Mouse (Mus musculus) heart, embryonic 13.5 days (tissue): ENCODE data around the gene Arhgef3. TPM values are rescaled to one million over a fixed set of nuclear protein-coding genes. Genes with fewer than 3 reads are reported as not detected.
"Not testable (repeated sequence)": the region's sequence is repeated elsewhere in the genome, so short reads cannot be mapped to it uniquely, and the experiment has no call there.

ENCODE experiments used
- ATAC-seq: fragments of 200-750 bp; cut with Nextera tagmentation; 2 replicates; pipeline ENCODE4 v1.8.0; 2017; ENCODE audit warnings: moderate TSS enrichment; ENCODE audit not compliant: insufficient number of reproducible peaks, low FRiP score, low TSS enrichment; ENCODE audit errors: extremely low read depth
- H3K27ac ChIP-seq: fragments of 300-500 bp; sonication (generic); replicated peaks from 2 replicates; pipeline ENCODE4 v1.5.1; 2015; ENCODE audit warnings: moderate library complexity, mild to moderate bottlenecking, inconsistent platforms
- H3K27me3 ChIP-seq: fragments of 300-500 bp; sonication (generic); replicated peaks from 2 replicates; pipeline ENCODE4 v1.6.1; 2015; ENCODE audit warnings: mild to moderate bottlenecking, inconsistent platforms
- H3K36me3 ChIP-seq: fragments of 300-500 bp; sonication (generic); 2 replicates; pipeline ENCODE4 v1.6.1; 2015; ENCODE audit warnings: mild to moderate bottlenecking, inconsistent platforms
- H3K4me1 ChIP-seq: fragments of 300-500 bp; sonication (generic); 2 replicates; pipeline ENCODE4 v1.6.1; 2015; ENCODE audit warnings: inconsistent platforms
- H3K4me2 ChIP-seq: fragments of 300-500 bp; sonication (generic); 2 replicates; pipeline ENCODE4 v1.6.1; 2015; ENCODE audit warnings: inconsistent platforms, mild to moderate bottlenecking, moderate library complexity
- H3K4me3 ChIP-seq: fragments of 300-500 bp; sonication (generic); 2 replicates; pipeline ENCODE4 v1.5.1; 2015; ENCODE audit warnings: moderate library complexity, mild to moderate bottlenecking, inconsistent platforms
- H3K9ac ChIP-seq: fragments of 300-500 bp; sonication (generic); 2 replicates; pipeline ENCODE4 v1.6.1; 2015; ENCODE audit warnings: inconsistent platforms, mild to moderate bottlenecking, moderate library complexity
- H3K9me3 ChIP-seq: fragments of 300-500 bp; sonication (generic); 2 replicates; pipeline ENCODE4 v1.6.1; 2016; ENCODE audit warnings: inconsistent platforms
- WGBS: fragments of 180-500 bp; shearing (Covaris S2); methylation state at CpG from one replicate; pipeline ENCODE4 v1.1.7; 2015; ENCODE audit warnings: mixed read lengths; 5-methylcytosine and 5-hydroxymethylcytosine counted together
- polyA plus RNA-seq: library from polyadenylated mRNA; unstranded; fragments of >200 nt; fragmentation: Nextera tagmentation; extraction: Ambion mirVana; gene quantifications from 2 replicates; pipeline ENCODE4 v1.2.1, GENCODE M21; 2015

The Arhgef3 gene
- polyA plus RNA-seq, 1 experiment from 2014 or later = 13.2 TPM

- Histone ChIP-seq H3K27ac (no peak overlapping the region), H3K27me3 (no peaks in the 10 kb centered on the region), H3K9me3 (no peaks in the 10 kb centered on the region), H3K4me3 (no peak overlapping the region), H3K36me3 (no peaks in the 10 kb centered on the region), H3K9ac (no peak overlapping the region), H3K4me1 (no peaks in the 10 kb centered on the region), H3K4me2 (no peak overlapping the region)
- ATAC-seq = no peak
- 88% methylated on average over 5 of the region's 5 CpGs for WGBS
Measured at GRCm38 (mm10) chr14:27198490-27199089, 83.9 kb downstream of the Arhgef3 start.

- Histone ChIP-seq H3K27me3 (no peaks in the 10 kb centered on the region), H3K4me2 (no peak overlapping the region), H3K9ac (no peak overlapping the region), H3K27ac (no peak overlapping the region), H3K4me1 (no peaks in the 10 kb centered on the region), H3K4me3 (no peak overlapping the region), H3K9me3 (no peaks in the 10 kb centered on the region), H3K36me3 (no peaks in the 10 kb centered on the region)
- ATAC-seq = no peak
- WGBS = 68% methylated on average over 3 of the region's 3 CpGs
Measured at GRCm38 (mm10) chr14:27199119-27199518, 84.4 kb downstream of the Arhgef3 start.

- no peaks in the 10 kb centered on the region for H3K9me3 ChIP-seq
- no peaks in the 10 kb centered on the region for H3K4me1 ChIP-seq
- H3K27ac ChIP-seq = no peak overlapping the region
- H3K4me3 ChIP-seq = no peak overlapping the region
- H3K9ac ChIP-seq = no peak overlapping the region
- 87% methylated on average over 11 of the region's 11 CpGs for WGBS
- H3K27me3 ChIP-seq = no peaks in the 10 kb centered on the region
- ATAC-seq = no peak
- no peak overlapping the region for H3K4me2 ChIP-seq
- no peaks in the 10 kb centered on the region for H3K36me3 ChIP-seq
Measured at GRCm38 (mm10) chr14:27199870-27200269, 85.2 kb downstream of the Arhgef3 start.

GRCm38 (mm10) chr14:27200743-27201576 lies 86.3 kb downstream of the Arhgef3 start:
- ATAC-seq = no peak
- 76% methylated on average over 12 of the region's 12 CpGs for WGBS
- H3K4me1 ChIP-seq = no peaks in the 10 kb centered on the region
- H3K27ac ChIP-seq = no peak overlapping the region
- no peak overlapping the region for H3K9ac ChIP-seq
- H3K9me3 ChIP-seq = no peaks in the 10 kb centered on the region
- no peaks in the 10 kb centered on the region for H3K36me3 ChIP-seq
- no peak overlapping the region for H3K4me2 ChIP-seq
- no peak overlapping the region for H3K4me3 ChIP-seq
- H3K27me3 ChIP-seq = no peaks in the 10 kb centered on the region

- Histone ChIP-seq H3K4me1 (no peaks in the 10 kb centered on the region), H3K27me3 (no peaks in the 10 kb centered on the region), H3K9ac (no peak overlapping the region), H3K4me2 (no peak overlapping the region), H3K27ac (no peak overlapping the region), H3K36me3 (no peaks in the 10 kb centered on the region), H3K9me3 (no peaks in the 10 kb centered on the region), H3K4me3 (no peak overlapping the region)
- 64% methylated on average over 5 of the region's 5 CpGs for WGBS
- no peak for ATAC-seq
Measured at GRCm38 (mm10) chr14:27201824-27202223, 87.1 kb downstream of the Arhgef3 start.

GRCm38 (mm10) chr14:27204704-27205103 lies 90.0 kb downstream of the Arhgef3 start:
- no peak overlapping the region for H3K27ac ChIP-seq
- H3K4me2 ChIP-seq = no peak overlapping the region
- no peak overlapping the region for H3K9ac ChIP-seq
- ATAC-seq = no peak
- no peaks in the 10 kb centered on the region for H3K4me1 ChIP-seq
- H3K4me3 ChIP-seq = no peak overlapping the region
- H3K36me3 ChIP-seq = no peaks in the 10 kb centered on the region
- WGBS = 83% methylated on average over 2 of the region's 2 CpGs
- H3K27me3 ChIP-seq = no peaks in the 10 kb centered on the region
- no peaks in the 10 kb centered on the region for H3K9me3 ChIP-seq

GRCm38 (mm10) chr14:27206443-27206842 lies 91.7 kb downstream of the Arhgef3 start:
- H3K4me2 ChIP-seq = no peak overlapping the region
- no peaks in the 10 kb centered on the region for H3K27me3 ChIP-seq
- H3K36me3 ChIP-seq = no peaks in the 10 kb centered on the region
- H3K4me1 ChIP-seq = no peaks in the 10 kb centered on the region
- ATAC-seq = no peak
- H3K4me3 ChIP-seq = no peak overlapping the region
- H3K9ac ChIP-seq = no peak overlapping the region
- H3K9me3 ChIP-seq = no peaks in the 10 kb centered on the region
- H3K27ac ChIP-seq = no peak overlapping the region

GRCm38 (mm10) chr14:27209542-27209941 lies 94.8 kb downstream of the Arhgef3 start:
- no peak overlapping the region for H3K4me3 ChIP-seq
- no peaks in the 10 kb centered on the region for H3K27me3 ChIP-seq
- H3K9ac ChIP-seq = no peak overlapping the region
- no peak overlapping the region for H3K27ac ChIP-seq
- no peak overlapping the region for H3K4me2 ChIP-seq
- no peaks in the 10 kb centered on the region for H3K36me3 ChIP-seq
- 89% methylated on average over 4 of the region's 4 CpGs for WGBS
- no peaks in the 10 kb centered on the region for H3K9me3 ChIP-seq
- no peaks in the 10 kb centered on the region for H3K4me1 ChIP-seq
- ATAC-seq = no peak

- H3K27me3 ChIP-seq, H3K4me2 ChIP-seq, H3K4me1 ChIP-seq, H3K4me3 ChIP-seq, H3K9me3 ChIP-seq, ATAC-seq, H3K27ac ChIP-seq, H3K36me3 ChIP-seq, H3K9ac ChIP-seq: not testable (repeated sequence)
- WGBS = 62% methylated on average over 9 of the region's 9 CpGs
Measured at GRCm38 (mm10) chr14:27210801-27211200, 96.1 kb downstream of the Arhgef3 start.

GRCm38 (mm10) chr14:27211743-27212445 lies 97.2 kb downstream of the Arhgef3 start:
- Histone ChIP-seq H3K27ac (no peak overlapping the region), H3K4me3 (no peak overlapping the region), H3K36me3 (no peaks in the 10 kb centered on the region), H3K9ac (no peak overlapping the region), H3K4me1 (no peaks in the 10 kb centered on the region), H3K4me2 (no peak overlapping the region), H3K27me3 (no peaks in the 10 kb centered on the region), H3K9me3 (no peaks in the 10 kb centered on the region)
- ATAC-seq = no peak
- WGBS = 90% methylated on average over 2 of the region's 2 CpGs

GRCm38 (mm10) chr14:27214232-27214631 lies 99.5 kb downstream of the Arhgef3 start:
- ATAC-seq = no peak
- Histone ChIP-seq H3K4me3 (no peak overlapping the region), H3K4me1 (no peaks in the 10 kb centered on the region), H3K27me3 (no peaks in the 10 kb centered on the region), H3K9ac (no peak overlapping the region), H3K9me3 (no peaks in the 10 kb centered on the region), H3K36me3 (no peaks in the 10 kb centered on the region), H3K27ac (no peak overlapping the region), H3K4me2 (no peak overlapping the region)
- 62% methylated on average over 2 of the region's 2 CpGs for WGBS
